Mouse (Mus musculus) spleen, postnatal 36 days (tissue): ENCODE data around the gene Il12a.

Source experiments
- DNase-seq, 2 experiments: peaks; one replicate each; pipeline ENCODE4 v3.0.0; 2022; ENCODE audit warnings: low spot score in 2 of 2, mixed read lengths in 1 of 2

Il12a gene

DNA sequence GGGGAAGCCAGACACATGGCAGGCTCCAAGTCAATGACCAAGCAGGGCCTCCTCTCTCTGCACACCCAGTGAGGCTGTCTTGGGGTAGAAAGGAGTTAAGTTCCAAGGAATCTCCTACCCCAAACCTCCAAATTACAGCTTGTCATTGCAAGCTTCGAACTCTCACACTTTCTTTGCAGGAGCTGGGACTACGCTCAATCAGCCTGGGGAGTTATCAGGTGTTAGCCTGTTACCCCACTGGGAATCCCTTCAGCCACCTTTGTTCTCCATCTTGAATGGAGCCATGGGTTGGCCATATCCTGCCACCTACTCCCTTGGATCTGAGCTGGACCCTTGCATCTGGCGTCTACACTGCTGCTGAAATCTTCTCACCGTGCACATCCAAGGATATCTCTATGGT lies at the start of gene Il12a:
Il12a (plus strand) TSS at position 301 of the 400 bp plus-strand sequence.
- no peak for DNase-seq

DNA sequence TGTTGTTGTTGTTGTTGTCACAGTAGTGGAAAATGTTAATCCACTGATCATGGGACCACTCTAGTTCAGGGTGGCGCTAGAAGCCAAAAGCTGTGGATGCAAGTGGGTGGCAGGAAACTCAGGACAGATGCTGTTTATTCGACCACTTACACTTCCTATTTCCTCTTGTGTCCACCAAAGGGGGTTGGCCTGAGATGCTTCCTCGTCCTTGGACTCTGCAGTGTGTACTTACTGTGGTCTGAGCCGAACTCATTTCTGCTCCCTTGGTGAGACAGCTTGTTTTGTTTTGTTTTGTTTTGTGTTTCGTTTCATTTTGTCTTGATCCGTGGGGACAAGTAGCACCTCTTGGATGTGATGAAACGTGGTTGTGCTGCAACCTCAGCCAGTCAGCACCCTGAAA lies 47.5 kb upstream of the Il12a start:
- DNase-seq = no peak

DNA sequence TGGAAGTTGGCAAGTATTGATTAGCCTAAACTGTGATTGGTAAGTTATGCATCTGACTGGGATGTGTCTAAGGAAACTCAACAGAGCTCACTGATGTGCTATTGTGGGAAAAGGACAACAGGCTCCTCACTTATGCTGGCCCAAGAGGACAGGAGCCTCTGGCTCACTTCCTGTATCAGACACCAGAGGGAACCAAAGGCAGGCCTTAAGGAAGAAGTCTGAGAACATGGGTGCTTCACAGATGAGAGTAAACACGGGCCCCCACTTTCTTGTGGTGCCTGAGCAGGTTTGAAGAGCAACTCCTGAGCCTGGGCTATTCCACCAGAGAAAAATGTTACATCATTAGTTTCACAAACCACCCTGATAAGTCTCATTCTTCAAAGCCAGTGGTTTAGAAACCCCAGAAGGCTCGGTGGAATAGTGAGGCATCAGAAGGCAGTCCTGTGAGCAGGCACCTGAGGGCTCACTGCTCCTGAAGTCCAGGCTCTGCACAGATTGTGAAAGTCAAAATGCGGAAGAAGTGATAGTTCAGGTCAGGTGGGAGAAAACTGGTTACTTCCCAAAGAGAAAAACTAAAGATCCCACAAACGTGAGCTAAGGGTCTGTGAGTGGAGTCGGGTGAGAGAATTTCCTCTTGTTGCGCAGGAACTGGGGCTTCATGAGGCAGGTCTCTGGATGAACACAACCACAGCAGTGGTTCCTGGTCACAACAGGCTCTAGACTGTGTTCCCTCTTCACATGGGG lies 43.9 kb upstream of the Il12a start:
- peak; percentile 18 to 33 for DNase-seq

DNA sequence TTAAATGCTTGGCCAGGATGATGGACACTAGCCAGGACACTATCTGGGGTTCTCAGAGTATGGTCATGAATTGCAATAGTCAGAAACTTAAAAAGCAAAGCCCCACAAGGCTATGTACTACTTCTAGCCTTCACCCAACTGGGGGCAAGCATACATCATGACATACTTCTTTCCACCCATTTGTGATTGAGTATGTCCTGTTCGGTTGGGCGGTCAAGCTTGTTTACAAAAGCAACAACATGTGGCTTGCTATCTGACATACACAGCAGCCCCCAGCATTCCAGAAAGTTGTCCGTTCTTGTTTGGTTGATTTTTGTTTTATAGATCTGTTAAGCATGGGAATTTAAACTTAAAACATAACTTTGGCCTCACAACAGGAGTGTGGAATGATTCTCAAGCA lies 43.2 kb upstream of the Il12a start:
- no peak for DNase-seq

DNA sequence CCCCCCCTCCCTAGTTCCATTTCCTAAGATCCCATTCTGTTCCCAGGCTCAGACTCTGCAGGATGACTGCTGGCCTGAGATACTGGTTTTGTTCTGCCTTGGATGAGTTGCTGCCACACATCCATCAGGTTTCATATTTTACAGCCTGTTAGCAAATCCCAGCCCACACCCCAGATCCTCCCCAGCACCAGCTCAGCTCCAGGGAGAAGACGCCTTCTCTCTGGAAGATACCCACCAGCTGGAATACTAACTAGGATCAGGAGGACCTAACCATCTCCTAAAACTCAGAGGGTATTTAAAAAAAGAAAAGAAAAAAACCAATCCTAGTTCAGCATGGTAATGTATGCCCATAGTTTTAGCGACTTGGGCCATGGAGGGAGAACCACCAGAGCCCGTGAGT lies 40.2 kb upstream of the Il12a start:
- DNase-seq = no peak

DNA sequence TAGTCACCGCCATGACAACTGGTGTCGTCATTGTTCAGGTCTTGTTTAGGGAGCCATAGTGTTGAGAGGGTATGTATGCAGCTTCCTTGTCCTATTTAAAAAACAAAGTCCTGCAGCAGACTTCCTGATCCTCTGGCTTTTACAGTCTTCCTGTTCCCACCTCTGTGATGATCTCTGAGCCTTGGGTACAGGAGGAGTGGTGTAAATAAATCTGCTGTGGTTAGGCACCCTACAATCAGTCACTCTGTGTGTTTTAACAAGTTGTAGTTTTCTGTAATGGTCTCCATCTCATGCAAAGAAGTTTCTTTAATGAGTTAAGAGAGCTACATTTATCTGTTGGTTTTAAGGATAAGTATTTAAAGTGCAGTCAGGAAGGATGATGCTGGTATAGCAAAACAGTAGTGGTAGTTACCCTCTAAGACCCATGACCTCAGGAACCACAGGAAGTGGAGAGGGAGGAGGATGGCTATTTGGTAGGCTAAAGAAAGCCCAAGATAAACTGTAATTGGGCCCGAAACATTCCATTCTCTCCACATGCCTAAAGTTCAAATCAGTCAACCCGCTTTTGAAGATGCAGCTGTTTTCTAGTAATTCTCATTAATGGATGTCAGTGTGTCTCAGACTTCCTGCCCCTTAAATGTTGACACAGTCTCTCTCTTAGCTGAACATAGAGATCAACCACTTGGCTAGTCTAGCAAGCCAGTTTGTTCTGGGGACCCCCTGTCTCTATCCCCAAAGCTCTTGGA lies 33.7 kb upstream of the Il12a start:
- no peak for DNase-seq

DNA sequence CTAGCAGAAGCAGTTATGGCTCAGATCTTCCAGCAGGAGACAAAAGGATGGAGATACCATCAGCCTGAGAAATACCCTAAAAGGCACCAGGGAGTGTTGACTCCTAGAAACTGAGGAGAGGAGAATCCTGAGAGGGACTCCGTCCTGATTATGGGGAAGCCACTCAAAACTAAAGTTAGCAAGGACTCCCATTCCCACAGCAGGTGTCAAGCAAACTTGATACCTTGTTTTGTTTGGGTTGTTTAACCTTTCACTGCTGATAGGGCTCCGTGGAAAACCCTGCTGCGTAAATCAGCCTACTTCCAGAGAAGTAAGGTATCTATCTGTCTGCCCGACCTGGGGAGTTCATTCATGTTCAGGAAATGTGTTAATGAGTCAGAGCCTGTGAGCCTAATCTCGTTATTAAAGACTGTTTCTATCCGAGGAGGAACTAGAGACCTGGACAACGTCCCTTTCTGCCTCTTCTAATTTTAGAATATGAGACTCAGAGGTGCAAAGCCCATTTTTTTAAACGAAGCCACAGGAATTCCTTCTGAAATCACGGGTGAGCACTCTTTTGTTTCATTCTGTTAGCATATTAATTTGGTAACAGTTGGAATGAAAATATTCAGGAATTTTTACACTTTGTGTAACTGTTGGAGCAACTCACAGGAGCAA lies 32.7 kb upstream of the Il12a start:
- DNase-seq = no peak

DNA sequence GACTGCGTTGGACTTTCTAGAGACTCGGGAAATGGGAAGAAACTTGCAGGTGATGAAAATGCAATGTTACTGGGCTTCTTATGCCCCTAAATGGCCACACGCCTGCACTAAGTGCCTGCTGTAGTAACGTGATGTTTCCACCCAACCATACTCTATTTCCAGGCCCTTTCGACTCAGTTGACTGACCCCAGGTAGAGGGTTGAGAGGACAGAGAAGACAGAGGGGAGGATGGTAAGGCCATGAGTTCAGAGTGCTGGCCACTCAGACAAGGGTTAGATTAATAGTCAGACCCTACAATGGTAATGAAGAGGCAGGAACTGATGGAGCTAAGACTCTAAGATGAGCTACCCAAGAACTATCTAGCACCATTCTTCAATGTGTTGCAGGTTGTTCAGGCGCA lies 30.4 kb upstream of the Il12a start:
- DNase-seq = no peak

DNA sequence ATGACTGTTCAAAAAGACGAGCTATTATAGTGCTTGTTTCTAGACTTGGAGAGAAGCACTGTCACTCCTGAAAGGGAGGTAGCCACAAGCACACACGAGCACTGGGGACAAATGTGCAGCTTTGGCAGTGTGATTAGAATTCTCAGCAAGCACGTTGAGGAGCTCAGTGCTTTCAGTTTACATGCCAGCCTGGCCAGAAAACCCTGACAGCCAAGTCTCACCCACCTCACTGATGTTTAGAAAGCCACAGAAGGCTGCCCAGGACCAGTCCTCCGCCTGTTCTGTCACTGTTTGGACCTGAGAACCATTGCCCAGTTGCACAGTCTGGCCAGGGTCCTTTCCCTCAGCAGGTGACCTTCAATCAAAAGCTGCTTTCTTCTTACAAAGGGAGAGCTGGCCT lies 29.9 kb upstream of the Il12a start:
- DNase-seq = no peak

DNA sequence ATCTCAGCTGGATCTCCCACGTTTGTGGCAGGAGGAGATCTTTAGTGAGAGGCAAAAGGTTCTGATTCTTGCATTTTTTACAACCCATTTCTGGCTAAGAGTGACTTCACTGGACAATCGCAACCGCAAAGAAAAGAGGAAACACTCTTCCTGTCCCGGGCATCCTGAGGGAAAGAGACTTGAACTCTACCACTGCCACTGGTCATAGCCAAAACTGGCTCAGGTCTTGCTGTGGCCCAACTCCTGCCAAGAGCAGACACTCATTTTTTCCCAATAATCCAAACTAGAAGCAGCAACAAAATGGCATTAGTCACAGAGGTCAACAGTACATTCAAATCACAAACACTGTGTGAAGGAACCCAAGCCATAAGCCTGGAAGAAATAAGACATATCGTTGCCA lies 28.1 kb upstream of the Il12a start:
- no peak for DNase-seq

DNA sequence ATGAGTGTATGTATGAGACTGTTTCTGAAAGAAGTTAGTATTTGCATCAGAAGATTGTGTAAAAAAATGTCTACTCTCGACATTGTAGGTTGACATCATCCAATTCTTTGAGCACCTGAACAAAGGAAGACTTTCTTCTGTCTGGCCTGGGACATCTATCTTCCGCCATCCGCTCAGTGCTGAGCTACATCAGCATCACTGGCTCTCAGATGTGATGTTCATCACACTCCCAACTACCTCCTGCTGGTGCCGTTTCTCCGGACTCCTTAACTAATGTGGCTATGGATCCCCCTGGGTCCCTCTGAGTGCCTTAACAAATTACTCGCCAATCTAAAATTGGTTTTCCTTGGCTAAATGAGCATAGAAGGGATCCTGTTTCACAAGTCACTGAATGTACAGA lies 26.1 kb upstream of the Il12a start:
- no peak for DNase-seq

DNA sequence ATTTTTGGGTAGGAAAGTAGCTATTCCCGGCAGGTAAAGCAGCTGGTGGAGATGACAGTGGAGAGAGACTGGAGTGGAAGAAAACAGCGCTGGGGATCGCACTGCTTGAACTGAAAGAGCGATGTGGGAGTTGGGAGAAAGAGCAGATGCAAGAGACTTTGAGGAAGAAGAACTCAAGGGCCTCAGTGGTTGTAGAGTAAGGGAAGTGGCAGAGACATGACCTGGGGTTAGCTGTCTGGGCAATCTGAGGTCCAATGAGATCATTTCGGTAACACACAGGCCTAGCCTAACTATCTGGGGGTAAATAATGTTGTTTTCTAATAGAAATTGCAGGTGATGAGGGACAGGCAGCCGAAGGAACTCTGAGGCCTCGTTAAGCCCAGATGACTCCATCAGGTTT lies 24.1 kb upstream of the Il12a start:
- no peak for DNase-seq

DNA sequence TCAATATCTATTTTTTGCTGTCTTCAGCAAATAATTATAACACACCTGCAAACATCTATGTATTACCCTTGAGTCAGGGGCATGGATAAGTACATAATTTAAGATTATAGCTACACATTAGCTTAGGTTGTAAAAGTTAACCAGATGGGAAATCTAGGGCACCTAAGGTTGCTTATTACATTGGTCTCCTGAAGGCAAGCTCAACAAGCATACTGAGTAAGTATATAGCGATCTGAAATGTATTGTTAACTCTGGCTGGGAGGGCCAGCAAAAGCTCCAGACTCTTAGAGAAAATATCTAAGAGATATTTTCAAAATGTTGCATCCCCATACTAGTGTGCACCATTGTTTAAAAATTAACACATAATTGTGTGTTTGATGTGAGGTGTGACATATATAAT lies 22.6 kb upstream of the Il12a start:
- no peak for DNase-seq

DNA sequence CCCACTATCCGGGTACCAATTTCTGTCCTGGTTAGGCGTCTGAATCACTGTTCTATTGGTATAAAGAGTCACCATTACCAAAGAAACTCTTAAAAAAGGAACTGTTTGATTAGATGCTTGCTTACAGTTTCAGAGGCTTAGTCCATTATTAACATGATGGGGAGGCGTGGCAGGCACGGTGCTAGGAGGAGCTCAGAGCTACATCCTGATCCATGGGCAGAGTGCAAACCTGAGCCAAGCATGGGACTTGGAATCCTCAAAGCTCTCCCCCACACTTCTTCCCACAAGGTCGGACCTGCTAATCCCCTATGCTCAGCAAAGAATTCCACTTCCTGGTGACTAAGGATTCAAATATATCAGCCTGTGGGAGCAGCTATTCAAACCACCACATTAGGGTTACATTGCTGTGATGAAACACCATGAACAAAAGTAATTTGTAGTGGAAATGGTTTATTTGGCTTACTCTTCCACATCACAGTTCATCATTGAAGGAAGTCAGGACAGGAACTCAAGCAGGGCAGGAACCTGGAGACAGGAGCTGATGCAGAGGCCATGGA lies 20.9 kb upstream of the Il12a start:
- no peak for DNase-seq

DNA sequence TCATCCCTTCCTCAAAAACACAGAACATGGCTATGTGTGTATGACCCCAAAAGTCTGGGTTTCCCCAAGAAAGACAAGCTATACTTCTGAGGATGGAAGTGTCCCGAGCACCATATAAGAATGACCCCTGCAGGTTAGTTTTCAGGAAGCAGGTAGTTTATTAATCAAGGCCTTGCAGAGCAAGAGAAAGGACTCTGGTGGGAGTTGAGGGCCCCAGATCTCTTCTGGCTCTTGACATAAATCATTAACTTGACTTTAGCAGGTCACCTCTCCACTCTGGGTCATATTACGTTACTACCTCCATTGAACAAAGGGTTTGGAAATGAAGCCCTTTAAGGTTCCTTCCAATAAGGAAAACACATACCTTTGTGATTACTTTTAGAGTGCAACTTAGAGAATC lies 15.7 kb upstream of the Il12a start:
- no peak for DNase-seq

DNA sequence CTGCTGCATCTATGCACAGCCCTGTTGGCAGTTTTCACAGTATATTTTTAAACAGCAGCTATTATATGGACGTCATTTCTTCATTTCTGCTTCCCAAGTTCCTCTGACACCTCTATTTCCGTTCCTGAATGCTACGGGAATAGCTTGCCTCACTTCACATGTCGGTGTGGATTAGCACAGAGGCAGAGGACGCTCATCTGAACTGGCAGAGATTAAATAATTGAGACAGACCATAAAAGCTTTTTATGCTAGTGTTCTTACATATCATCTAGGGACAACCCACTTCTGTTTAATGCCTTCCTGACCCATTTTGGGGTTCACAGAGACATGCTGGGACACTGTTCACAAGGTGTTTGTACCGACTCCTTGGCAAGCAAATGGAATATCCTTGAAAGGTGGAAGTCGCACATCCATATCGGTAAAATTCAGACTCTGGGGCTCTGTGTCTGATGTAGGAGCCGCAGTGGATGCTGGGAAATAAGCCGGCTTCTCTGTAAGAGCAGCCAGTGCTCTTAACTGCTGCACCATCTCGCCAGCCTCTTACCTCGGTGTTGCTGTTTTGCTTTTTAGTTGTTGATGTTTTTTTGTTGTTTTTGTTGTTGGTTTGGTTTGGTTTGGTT lies 15.1 kb upstream of the Il12a start:
- no peak for DNase-seq

DNA sequence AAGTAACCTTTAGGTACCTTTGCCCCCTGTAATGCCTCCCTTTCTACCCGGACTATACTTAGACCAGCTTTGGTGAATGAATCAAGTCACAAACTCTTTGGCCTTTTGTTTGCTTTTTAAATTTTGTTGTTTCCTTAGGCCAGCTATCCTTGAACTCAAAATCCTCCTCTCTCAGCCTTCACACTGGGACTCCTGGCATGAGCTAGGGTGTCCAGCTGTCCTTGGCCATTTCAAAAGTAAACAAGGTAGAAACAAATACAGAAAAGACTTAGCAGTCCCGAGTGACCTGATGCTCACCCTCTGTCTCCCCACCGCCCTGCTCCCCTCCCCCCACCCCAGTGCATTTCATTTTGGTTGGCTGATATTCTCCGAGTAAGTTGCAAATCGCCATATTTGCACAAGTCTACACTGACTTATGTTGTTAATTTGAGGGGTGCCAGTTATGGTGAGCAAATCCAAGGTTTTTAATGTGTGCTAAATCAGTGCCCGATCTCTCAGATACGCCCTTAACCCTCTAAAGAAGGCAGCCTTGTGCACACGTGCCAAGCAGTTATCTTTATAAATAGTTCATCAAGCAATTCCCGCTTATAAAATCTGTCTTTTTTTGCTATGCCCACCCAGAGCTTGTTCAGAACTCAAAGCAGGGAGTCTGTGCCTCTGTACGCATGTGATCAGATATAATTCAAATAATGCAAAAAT lies 14.3 kb upstream of the Il12a start:
- DNase-seq = no peak

DNA sequence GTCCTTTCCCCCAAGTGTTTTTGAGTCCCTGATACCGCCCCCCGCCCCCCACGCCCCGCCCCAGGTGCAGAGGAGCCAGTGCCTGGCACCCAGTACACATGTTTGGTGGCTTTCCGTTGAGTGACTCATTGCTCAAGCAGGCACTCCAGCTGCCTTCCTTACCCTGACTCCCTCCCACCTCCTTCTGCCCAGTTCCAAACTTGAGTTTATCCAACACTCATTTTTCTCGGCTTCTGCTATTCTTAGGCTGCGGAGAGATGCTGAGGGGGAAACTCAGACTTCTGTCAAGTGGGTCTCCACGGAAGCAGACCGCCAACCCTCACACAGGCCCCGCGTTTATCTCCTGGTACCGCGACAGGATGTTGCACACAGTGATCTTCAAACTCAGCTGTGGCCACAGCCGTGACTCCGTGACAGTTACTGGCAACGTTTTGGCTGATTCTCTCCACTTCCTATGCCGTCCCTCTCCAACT lies 13.6 kb upstream of the Il12a start:
- peak; percentile 56 to 65 for DNase-seq

DNA sequence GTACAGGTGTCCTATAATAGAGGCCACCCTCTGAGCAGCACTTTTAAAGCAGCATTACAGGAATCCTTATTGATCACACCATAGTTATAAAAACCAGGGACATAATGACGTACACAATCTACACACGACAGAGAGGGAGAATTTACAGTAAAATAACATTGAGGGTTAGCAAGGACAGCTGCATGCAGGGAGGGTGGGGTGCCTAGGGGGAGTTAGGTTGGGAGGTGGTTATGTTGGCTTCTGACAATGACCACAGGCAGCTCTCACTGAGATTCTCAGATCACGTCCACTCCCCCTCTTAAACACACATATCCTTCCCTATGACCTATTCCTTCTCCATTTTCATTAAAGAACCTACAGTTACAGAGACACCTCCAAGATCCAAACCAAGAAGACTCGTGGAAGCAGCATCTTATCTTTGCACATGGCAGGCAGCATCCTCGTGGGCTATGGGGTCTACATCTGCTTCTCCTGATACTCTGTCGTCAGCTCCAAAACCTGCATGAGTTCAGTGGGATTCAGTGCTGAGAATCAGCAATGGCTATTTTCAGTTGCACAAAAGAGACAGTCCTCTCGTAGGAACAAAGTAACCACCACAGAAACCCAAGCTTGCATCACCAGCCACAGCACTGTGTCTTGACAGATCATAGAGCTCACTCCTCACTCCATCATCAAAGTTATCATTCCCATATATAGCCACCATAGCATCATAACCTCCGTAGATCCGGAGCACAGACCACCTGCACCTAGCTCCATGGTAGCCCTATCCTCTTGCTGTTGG lies 11.4 kb upstream of the Il12a start:
- DNase-seq = no peak

DNA sequence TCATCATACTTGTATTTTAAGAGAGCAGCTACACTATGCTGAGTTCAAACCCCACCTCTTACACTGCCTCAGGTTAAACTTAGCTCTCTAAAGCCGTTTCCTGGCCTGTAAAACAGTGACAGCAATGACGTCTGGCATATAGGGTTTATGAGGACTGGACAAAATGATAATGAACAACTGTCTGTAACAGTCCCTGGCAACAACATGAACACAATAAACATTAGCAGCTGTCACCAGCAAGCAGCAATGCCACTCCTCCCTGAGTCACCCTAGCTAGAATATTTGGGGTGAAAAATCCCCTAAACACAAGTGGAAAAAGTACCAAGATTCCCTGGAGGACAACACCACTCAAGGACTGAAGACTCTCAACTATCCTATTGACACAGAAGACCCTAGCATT lies 6.9 kb upstream of the Il12a start:
- DNase-seq = no peak

DNA sequence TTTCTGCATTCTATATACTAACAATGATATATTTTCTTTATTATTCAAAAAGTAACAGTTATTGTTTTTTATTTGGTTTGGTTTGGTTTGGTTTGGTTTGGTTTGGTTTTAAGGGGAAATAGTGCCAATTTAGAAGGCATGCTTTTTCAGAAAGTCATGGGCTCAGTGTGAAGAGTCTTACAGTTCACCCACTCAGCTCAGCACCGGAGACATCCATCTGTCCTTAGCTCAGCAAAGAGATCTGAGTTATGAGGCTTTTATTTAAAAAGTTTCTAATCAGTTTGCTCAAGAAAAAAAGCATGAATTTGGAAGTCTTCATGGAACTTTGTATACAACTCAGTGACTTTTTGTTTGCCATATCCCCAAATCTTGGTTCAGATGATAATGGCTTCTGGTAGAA lies 6.2 kb upstream of the Il12a start:
- DNase-seq = no peak
